Mouse (Mus musculus) forebrain, embryonic 10.5 days (tissue): Measurements from ENCODE around the gene Tmem123. TPM values are rescaled to one million over a fixed set of nuclear protein-coding genes. Genes with fewer than 3 reads are reported as not detected.

Source experiments
- DNase-seq: peaks from one replicate; pipeline ENCODE4 v3.0.0-alpha.2; 2017; ENCODE audit warnings: low spot score; ENCODE audit errors: extremely low spot score
- H3K27ac ChIP-seq: fragments of 300-500 bp; sonication (generic); 2 replicates; pipeline ENCODE4 v1.5.1; 2016; ENCODE audit warnings: mild to moderate bottlenecking
- H3K27me3 ChIP-seq: fragments of 300-500 bp; sonication (generic); 2 replicates; pipeline ENCODE4 v1.6.1; 2016; ENCODE audit warnings: mild to moderate bottlenecking; ENCODE audit not compliant: poor library complexity, severe bottlenecking
- H3K36me3 ChIP-seq: fragments of 300-500 bp; sonication (generic); replicated peaks from 2 replicates; pipeline ENCODE4 v1.6.1; 2016; ENCODE audit warnings: mild to moderate bottlenecking, moderate library complexity
- H3K4me1 ChIP-seq: fragments of 300-500 bp; sonication (generic); 2 replicates; pipeline ENCODE4 v1.6.1; 2016
- H3K4me3 ChIP-seq: fragments of 300-500 bp; sonication (generic); 2 replicates; pipeline ENCODE4 v1.5.1; 2016; ENCODE audit warnings: mild to moderate bottlenecking, moderate library complexity
- H3K9me3 ChIP-seq: fragments of 300-500 bp; sonication (generic); 2 replicates; pipeline ENCODE4 v1.6.1; 2016; ENCODE audit warnings: mild to moderate bottlenecking, moderate library complexity
- WGBS: fragments of 180-500 bp; shearing (Covaris S2); methylation state at CpG from one replicate; pipeline ENCODE4 v1.1.7; 2016; 5-methylcytosine and 5-hydroxymethylcytosine counted together
- polyA plus RNA-seq: library from polyadenylated mRNA; unstranded; fragments of >200 nt; fragmentation: Nextera tagmentation; extraction: Ambion mirVana; gene quantifications from 2 replicates; pipeline ENCODE4 v1.2.1, GENCODE M21; 2016

The Tmem123 gene
- polyA plus RNA-seq, 1 experiment from 2014 or later = 104 TPM

DNA sequence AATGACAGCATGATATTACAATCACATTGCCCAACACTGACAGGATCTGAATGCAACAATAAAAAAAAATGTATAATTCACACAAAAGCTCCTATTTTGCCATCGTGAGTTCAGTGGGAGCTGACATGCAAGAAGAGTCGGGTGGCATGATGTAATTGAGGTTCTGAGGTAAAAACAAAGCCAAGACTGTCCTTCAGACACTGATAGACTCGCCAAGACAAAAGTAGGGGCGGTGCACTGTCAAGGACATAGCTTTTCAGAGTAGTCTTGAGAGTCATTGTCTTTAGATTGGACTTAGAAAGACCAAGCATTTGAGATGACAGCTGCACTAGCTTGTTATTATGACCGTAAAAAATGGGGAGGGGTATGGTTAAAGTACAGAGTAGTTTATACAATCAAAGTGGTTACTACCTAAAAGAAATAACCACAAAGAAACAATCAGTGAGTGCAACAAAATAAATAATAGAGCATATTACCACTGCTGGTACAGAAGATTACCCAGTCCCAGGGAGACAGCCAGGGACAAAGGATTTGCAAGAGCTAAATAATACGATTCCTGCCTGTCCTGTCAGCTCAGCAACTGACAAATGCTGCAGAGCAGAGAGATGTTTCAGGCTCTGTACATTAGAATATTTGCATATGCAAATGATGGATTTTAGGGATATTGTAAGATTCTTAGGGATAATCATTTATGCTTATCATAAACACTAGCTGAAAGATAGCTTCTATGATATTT is 32.5 kb downstream of the Tmem123 start:
- Histone ChIP-seq H3K4me3 (no peak overlapping the region), H3K36me3 (peaks cover 43% of the 10 kb centered on the region), H3K27me3 (no peaks in the 10 kb centered on the region), H3K9me3 (no peaks in the 10 kb centered on the region), H3K27ac (no peak overlapping the region), H3K4me1 (no peaks in the 10 kb centered on the region)
- WGBS = 85% methylated on average over 6 of the region's 6 CpGs
- DNase-seq = no peak

DNA sequence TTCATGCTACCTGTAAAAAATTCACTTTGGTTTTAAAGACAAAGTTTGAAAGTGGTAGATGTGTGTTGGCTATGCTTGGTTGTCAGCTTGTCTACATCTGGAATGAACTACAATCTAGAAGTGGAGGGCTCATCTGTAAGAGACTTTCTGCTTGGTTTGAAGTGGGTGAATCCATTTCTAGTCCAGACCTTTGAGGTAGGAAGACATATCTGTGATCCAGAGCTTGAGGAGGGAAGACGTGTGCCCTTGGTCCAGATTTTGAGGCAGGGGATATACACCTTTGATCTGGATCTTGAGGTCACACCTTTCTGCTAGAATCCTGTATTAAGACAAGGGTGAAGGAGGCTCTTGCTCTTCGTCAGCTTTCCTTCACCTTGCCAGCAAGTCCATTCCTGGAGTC is 33.7 kb downstream of the Tmem123 start:
- Histone ChIP-seq H3K4me1 (no peaks in the 10 kb centered on the region), H3K4me3 (no peak overlapping the region), H3K27me3 (no peaks in the 10 kb centered on the region), H3K36me3 (peaks cover 30% of the 10 kb centered on the region), H3K27ac (no peak overlapping the region), H3K9me3 (no peaks in the 10 kb centered on the region)
- no peak for DNase-seq
- 87% methylated on average over 2 of the region's 2 CpGs for WGBS

DNA sequence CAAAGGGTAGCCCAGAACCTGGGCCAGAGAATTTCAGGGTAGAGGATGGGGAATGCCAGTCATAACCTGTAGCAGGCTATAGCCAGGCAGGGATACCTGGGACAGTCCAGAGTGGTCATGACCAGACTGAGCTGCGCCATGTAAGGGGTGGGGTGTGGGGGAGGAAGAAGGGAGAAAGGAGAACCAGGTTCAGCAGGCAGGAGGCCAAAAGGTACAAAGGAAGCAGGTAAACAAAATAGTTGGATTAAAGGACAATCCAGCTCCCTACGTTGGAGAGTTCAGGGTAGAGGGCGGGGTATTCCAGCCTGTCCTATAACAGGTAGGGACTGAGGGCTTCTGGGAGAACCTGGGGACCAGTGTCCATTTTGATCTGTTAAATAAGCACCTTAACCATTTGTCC is 34.7 kb downstream of the Tmem123 start:
- H3K27ac ChIP-seq = no peak overlapping the region
- H3K4me1 ChIP-seq = no peaks in the 10 kb centered on the region
- WGBS = 93% methylated on average over 3 of the region's 3 CpGs
- H3K36me3 ChIP-seq = peaks cover 20% of the 10 kb centered on the region
- H3K27me3 ChIP-seq = no peaks in the 10 kb centered on the region
- DNase-seq = no peak
- no peaks in the 10 kb centered on the region for H3K9me3 ChIP-seq
- H3K4me3 ChIP-seq = no peak overlapping the region

DNA sequence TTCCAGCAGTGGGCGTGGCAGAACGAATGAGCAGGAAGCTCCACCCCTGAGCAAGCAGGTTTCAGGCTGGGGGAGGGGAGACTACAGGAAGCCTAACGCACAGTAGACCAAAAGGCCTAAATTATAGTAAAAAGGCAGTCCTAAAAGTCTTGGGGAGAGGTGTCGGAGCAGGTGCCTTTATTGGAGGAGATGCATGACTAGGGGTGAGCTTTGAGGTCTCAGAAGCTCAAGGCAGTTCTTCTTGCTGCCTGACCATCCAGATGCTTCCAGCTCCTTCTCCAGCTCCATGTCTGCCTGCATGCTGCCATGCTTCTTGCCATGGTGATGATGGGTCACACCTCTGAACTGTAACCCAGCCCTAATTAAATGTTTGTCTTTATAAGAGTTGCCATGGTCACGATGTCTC is 41.3 kb downstream of the Tmem123 start:
- Histone ChIP-seq H3K27ac (no peak overlapping the region), H3K36me3 (no peaks in the 10 kb centered on the region), H3K4me3 (no peak overlapping the region), H3K27me3 (no peaks in the 10 kb centered on the region), H3K4me1 (no peaks in the 10 kb centered on the region), H3K9me3 (peaks cover 3% of the 10 kb centered on the region; the same call in 1 of the 2 replicates)
- WGBS = 59% methylated on average over 5 of the region's 5 CpGs
- DNase-seq = no peak

DNA sequence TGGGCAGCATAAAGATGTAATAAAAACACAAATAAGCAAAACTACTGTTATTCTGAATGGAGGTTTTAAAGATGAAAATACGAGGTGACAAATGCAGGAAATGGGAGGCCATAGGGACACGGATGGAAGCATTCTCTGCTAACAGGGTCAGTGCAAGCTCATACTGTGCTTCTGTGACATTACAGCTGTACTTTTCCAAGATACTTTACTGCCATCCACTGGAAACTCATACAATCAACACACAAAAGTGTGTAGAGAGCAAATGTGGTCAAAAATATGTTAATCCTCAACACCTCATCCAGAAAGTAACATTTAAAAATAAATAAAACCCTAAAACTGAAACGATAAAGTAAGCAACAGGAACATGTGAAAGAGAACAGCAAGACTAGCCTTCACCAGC is 58.9 kb downstream of the Tmem123 start:
- H3K4me1 ChIP-seq = no peaks in the 10 kb centered on the region
- H3K4me3 ChIP-seq = no peak overlapping the region
- H3K9me3 ChIP-seq = no peaks in the 10 kb centered on the region
- DNase-seq = no peak
- H3K36me3 ChIP-seq = peaks cover 76% of the 10 kb centered on the region
- 92% methylated on average over 3 of the region's 3 CpGs for WGBS
- no peak overlapping the region for H3K27ac ChIP-seq
- no peaks in the 10 kb centered on the region for H3K27me3 ChIP-seq

DNA sequence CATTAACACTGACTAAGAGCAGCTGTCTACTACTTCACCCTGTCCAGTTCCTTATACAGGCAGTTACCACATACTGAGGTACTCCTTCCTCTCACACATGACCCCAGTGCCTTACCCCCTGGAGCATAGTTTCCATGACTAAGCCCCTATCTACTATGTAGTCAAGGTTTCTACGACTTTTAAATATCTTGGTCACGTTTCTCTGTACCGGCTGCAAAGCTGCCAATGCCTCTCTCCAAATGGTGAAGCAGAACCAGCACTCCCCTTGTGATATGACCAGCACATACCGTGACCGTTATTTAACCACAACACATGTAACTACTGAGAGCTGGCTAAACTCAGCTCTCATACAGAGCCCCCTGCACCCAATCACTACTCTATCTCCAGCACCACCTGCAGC is 61.1 kb downstream of the Tmem123 start:
- Histone ChIP-seq H3K36me3 (peaks cover 73% of the 10 kb centered on the region), H3K27me3 (no peaks in the 10 kb centered on the region), H3K9me3 (no peaks in the 10 kb centered on the region), H3K4me3 (no peak overlapping the region), H3K27ac (no peak overlapping the region), H3K4me1 (no peaks in the 10 kb centered on the region)
- WGBS = 90% methylated on average over 5 of the region's 5 CpGs
- no peak for DNase-seq

DNA sequence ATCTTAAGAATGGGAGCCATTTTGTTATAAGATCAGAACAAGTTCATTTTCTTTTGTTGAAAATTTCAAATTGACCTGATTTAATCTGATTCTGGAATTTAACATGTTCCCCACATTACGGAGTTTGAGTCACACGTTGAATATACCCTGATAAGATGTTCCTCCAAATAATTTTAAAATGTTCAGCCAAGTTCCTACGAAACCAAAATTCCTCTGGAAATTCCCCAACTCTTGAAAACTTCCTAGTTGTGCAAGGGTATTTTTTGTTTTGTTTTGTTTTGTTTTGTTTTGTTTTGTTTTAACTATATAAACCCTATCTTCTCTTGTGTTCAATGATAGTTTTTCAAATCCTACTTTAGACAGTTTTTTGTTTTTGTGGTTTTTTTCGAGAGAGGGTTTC is 64.9 kb downstream of the Tmem123 start:
- H3K4me1 ChIP-seq = peaks cover 10% of the 10 kb centered on the region
- H3K9me3 ChIP-seq = no peaks in the 10 kb centered on the region
- H3K27ac ChIP-seq = no peak overlapping the region
- no peak for DNase-seq
- no peaks in the 10 kb centered on the region for H3K27me3 ChIP-seq
- no peak overlapping the region for H3K4me3 ChIP-seq
- H3K36me3 ChIP-seq = peaks cover 66% of the 10 kb centered on the region
- 95% methylated on average over 4 of the region's 4 CpGs for WGBS

DNA sequence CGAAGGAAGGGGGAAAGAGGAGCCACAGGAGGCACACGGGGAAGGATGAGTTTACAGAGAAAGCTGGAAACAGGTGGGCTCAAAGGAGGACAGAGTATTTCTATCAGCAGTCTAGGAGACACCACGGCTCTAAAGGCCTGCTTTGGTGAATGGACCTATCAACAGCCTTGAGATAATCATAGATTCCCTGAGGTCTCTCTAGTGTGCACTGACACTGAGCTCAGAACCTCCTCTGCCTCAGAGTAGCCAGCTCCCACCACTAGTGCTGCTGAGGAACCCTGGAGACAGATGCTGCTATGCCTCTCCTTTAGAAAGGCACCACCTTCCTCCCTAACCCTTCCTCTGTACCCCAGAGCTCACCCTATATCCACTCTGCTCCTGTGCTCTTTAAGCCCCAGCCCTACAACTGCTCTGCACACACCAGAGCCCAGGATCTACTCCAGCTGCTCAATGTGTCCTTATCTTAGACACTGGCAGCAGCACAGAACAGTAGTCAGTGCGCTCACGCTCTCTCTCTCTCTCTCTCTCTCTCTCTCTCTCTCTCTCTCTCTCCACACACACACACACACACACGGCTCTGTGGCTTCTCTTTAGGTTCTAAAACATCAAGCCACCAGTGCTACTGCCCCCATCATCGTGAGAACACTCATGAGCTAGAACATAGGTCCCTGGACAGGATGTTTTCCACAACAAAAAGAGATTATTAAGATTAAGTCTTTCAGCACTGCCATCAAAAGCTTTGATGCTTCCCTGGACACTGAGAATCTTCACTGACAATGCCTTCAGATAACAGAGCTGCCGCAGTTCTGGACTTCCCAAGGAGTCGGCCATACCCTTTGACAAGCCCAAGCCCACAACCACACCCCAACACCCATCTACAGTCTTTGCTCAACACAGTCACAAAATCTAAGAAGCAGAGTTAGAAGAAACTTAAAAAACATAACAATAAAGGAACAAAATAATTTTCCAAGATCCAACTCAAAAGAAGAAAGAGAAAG is 66.0 kb downstream of the Tmem123 start:
- no peak overlapping the region; the same call in 1 of the 2 replicates for H3K4me3 ChIP-seq
- no peak for DNase-seq
- 88% methylated on average over 9 of the region's 9 CpGs for WGBS
- H3K27me3 ChIP-seq = no peaks in the 10 kb centered on the region
- H3K4me1 ChIP-seq = peaks cover 11% of the 10 kb centered on the region
- no peaks in the 10 kb centered on the region for H3K9me3 ChIP-seq
- H3K36me3 ChIP-seq = peaks cover 71% of the 10 kb centered on the region
- H3K27ac ChIP-seq = no peak overlapping the region

DNA sequence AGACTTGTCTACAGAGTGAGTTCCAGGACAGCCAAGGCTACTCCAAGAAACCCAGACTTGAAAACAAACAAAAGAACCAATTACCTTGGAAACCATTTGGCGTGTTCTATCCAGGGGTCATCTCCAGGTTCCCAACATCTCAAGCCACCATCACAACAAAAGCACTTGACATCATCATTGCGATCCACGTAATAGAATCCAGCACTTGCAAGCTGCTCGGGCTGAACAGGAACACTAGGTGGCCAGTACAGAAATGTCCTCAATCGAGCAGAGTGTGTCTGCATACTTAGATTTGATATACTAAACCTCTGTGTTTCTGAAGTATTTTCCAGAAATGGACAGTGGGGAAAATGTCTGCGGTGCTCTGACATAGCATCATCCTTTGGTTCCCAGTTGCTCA is 69.6 kb downstream of the Tmem123 start:
- H3K27me3 ChIP-seq = no peaks in the 10 kb centered on the region
- no peak overlapping the region for H3K27ac ChIP-seq
- H3K36me3 ChIP-seq = peaks cover 46% of the 10 kb centered on the region
- peaks cover 23% of the 10 kb centered on the region for H3K4me1 ChIP-seq
- no peak for DNase-seq
- H3K9me3 ChIP-seq = no peaks in the 10 kb centered on the region
- WGBS = 91% methylated on average over 6 of the region's 6 CpGs
- no peak overlapping the region for H3K4me3 ChIP-seq

DNA sequence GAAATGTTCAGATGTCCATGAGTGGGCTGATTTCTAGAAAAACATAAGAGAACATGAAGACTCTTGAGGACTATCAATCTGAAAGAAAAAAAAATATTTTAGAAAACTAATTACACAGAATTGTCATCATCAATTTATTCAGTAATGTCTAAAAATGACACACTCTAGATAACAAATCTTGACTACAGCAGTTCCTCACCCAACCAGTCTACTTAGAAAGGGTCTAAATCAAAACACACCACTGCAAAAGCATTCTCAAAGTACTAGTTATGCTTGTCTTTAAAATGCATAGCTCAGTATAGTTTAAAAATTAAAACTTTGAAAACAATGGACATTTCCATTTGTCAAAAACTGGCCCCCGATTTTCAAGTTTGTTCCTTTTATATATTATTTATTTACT is 71.5 kb downstream of the Tmem123 start:
- H3K27ac ChIP-seq = no peak overlapping the region
- peaks cover 32% of the 10 kb centered on the region for H3K36me3 ChIP-seq
- H3K27me3 ChIP-seq = no peaks in the 10 kb centered on the region
- no peak for DNase-seq
- peaks cover 23% of the 10 kb centered on the region for H3K4me1 ChIP-seq
- 88% methylated on average over 1 of the region's 1 CpGs for WGBS
- peak overlapping the region; percentile 64; the same call in 1 of the 2 replicates for H3K4me3 ChIP-seq
- no peaks in the 10 kb centered on the region for H3K9me3 ChIP-seq

DNA sequence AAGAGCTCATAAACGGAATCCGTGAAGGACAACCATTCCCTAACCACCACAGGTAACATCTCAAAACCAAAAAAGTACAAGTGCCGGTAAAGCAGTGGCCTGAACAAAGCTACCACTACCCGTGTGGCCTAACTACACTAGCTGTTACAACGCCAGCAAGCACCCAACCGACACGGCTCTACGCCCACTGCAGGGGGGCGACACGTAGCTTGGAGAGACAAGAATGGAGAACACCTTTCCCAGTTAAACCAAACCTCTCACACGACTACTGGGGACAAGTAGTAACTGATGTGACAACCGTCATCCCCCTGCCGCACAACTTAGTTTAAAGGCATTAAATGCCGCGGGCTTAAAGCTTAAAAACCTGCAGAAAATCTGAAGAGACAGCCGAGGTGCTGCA is 72.5 kb downstream of the Tmem123 start:
- Histone ChIP-seq H3K9me3 (0 out of 2 replicates have a peak, but pooled peaks cover 1% of the 10 kb centered on the region), H3K4me3 (peak overlapping the region; percentile 64), H3K27ac (peak overlapping the region; percentile 94), H3K36me3 (peaks cover 32% of the 10 kb centered on the region), H3K4me1 (peaks cover 23% of the 10 kb centered on the region), H3K27me3 (no peaks in the 10 kb centered on the region)
- DNase-seq = peak; percentile 59
- WGBS = under 1% methylated on average over 16 of the region's 16 CpGs

DNA sequence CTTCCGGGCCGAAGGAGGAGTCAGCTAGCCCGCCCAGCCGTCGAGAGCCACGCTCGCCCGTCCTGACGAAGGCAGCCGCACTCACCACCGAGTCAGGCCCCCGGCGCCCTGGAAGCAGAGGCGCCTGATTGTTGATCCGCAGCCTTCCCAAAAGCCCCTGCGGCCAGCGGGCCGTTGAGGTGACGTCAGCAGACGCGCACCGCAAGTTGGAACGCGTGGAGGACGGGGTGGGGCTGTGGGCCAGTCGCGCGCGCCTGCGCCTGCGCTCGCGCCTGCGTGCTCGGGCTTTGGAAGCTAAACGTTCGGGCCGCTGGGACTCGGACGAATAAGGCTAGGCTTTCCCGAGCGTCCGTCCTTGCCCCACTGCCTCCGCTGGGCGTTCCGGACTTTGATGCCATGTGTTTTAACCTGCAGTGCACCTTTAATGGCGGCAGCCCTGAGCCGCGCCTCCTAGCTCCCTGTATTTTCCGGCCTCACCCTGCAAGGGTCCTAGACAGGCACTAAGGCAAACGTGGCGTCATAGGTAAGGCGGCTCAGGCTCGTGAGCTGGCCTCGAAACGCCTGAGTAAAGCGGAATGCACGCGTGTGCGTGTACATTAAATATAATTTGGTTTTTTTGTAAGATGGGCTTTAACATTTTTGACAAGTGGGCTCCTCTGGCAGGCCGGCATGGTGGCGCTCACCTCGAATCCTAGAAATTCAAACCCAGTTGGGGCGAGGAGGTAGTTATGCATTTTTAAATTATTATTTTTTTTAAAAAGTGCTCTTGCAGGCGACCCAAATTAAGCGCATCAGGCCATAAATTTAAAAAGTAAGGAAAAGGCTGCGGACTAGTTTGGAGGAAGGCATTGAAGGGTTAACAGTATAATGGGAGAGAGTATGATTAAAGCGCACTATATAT is 73.3 kb downstream of the Tmem123 start, which contains the start of gene Birc2:
Gene Birc2, minus strand, starts transcription at position 160 of the 901 bp plus-strand sequence.
- Histone ChIP-seq H3K4me1 (peaks cover 23% of the 10 kb centered on the region), H3K9me3 (0 out of 2 replicates have a peak, but pooled peaks cover 3% of the 10 kb centered on the region), H3K27ac (peak within 1 kb of the TSS; percentile 94), H3K4me3 (peak within 1 kb of the TSS; percentile 64), H3K27me3 (no peaks in the 10 kb centered on the region), H3K36me3 (peaks cover 27% of the 10 kb centered on the region)
- DNase-seq = peak; percentile 98
- under 1% methylated on average over 68 of the region's 68 CpGs for WGBS
